Mouse (Mus musculus) spleen, embryonic (tissue): ENCODE data around the gene Kctd18.
"Not testable (repeated sequence)": the region's sequence is repeated elsewhere in the genome, so short reads cannot be mapped to it uniquely, and the experiment has no call there.

ENCODE experiments used
- CTCF ChIA-PET: fragments of 350-600 bp; sonication (Branson Sonifier 250); formaldehyde crosslinking; loops from one replicate; lab custom pipeline; 2022; lab: Charles Lee

The Kctd18 gene

DNA sequence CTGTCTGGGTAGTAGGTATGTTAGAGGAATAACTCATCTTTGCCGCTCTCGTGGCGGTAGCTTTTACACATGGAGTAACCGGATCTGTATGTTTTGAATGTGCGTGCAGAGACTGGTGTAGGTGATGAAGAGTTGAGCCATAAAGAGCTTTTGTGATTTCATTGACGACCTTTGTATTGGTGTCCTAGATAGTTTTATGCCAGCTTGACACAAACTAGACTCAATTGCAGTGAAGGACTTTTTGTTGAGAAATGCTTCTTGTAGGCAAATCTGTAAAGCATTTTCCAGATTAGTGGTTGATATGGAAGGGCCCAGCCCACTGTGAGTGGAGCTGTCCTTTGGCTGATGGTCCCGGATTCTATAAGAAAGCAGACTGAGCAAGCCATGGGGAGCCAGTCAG, at the start of gene Kctd18:
TSS of gene Kctd18 (minus strand) at position 101 of the 400 bp plus-strand sequence.
- CTCF ChIA-PET: no interaction called here

DNA sequence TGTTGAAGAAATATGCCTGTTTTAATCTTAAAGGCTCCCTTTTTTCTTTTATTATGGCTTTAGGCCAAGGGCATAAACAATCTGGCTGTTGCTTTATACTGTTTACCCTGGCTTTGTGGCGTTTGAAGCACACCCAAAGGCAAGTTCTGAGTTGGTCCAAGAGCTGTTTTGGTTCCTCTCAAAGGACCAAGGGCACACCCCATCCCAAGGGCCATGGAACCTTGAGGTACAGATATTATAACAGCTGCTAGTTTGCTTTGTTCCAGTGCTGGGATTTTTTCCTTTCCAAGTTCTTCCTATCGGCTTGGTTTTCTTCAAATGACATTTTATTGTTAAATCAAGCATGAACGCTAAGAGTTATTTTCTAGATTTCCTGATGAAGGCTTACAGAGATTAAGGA, 46.9 kb upstream of the Kctd18 start:
- CTCF ChIA-PET: no interaction called here

GRCm38 (mm10) chr1:58065151-58065550, 46.4 kb upstream of the Kctd18 start:
- CTCF ChIA-PET: no interaction called here

- CTCF ChIA-PET: no interaction called here
Observed at GRCm38 (mm10) chr1:58062131-58062530, 43.4 kb upstream of the Kctd18 start.

- CTCF ChIA-PET: no interaction called here
Observed at GRCm38 (mm10) chr1:58058846-58059245, 40.1 kb upstream of the Kctd18 start.

GRCm38 (mm10) chr1:58056939-58057338, 38.2 kb upstream of the Kctd18 start:
- CTCF ChIA-PET: no interaction called here

DNA sequence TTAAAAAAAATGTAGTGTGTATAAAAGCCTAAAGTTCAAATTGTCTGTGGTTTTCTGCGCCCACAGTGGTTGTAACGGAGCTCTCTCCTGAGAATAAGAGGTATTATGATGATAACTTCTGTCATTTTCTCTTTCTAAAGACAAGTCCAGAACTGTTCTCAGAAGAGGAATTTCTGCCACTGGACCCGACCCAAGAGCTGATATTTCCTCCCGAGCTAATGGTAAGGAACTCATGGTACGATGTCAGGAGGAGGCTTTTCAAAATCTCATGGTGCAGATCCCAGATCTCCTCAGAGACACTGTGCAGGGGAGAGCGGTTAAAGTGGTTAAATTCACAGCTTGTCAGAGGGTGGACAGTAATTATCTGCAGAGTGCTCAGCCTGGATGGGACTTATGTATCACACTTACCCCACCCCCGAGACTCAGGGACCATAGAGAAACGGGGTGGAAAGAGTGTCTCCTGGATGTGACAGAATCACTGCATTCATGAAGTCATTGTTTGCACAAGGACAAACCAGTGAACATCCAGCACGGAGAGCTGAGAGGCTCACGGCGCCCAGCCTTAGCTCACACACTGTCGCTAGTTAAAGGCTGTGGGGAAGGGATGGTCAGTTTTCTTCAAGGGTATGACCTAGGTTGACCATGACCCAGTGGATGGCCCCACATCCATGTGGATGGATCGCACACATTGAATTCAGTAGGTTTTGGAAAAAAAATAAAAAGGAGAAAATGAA, 37.5 kb upstream of the Kctd18 start:
- CTCF ChIA-PET: no interaction called here

DNA sequence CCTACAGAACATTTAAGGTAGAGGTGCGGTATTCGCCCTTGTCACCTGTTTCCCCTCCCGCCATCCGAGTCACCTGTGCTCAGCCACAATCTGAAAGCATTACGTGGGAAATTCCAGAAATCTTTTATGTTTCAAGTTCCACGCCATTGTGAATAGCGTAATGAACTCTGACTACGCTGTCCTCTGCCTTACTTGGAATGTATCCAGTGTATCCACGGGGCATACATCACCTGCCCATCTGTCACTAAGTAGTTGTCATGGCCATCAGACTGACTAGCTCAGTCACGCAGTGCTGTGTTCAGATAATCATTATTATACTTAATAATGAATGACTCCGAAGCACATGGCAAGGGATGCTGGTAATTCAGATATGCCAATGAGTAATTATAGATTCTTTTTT, 36.8 kb upstream of the Kctd18 start:
- CTCF ChIA-PET: no interaction called here

- CTCF ChIA-PET: no interaction called here
Observed at GRCm38 (mm10) chr1:58049126-58049525, 30.4 kb upstream of the Kctd18 start.

GRCm38 (mm10) chr1:58046721-58047290, 28.1 kb upstream of the Kctd18 start:
- CTCF ChIA-PET: no interaction called here

GRCm38 (mm10) chr1:58045546-58045945, 26.8 kb upstream of the Kctd18 start:
- CTCF ChIA-PET: no interaction called here

DNA sequence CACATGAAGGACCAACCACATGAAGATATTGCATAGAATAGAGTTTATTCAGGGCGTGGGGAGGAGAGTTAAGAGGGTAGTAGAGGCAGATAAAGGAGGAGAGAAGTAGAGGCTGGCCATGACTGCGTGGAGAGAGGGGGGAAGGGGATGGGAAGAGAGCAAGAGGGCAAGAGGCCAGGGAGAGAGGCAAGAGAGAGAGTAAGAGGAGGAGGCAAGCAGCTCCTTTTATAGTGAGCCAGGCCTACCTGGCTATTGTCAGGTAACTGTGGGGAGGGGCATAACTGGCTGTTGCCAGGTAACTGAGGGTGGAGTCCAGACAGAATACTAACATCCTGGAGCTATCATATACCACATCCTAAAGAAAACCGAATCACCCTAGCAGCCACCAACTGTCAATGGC, 26.3 kb upstream of the Kctd18 start:
- CTCF ChIA-PET: no interaction called here

- CTCF ChIA-PET: not testable (repeated sequence)
Observed at GRCm38 (mm10) chr1:58037306-58037705, 18.6 kb upstream of the Kctd18 start.

DNA sequence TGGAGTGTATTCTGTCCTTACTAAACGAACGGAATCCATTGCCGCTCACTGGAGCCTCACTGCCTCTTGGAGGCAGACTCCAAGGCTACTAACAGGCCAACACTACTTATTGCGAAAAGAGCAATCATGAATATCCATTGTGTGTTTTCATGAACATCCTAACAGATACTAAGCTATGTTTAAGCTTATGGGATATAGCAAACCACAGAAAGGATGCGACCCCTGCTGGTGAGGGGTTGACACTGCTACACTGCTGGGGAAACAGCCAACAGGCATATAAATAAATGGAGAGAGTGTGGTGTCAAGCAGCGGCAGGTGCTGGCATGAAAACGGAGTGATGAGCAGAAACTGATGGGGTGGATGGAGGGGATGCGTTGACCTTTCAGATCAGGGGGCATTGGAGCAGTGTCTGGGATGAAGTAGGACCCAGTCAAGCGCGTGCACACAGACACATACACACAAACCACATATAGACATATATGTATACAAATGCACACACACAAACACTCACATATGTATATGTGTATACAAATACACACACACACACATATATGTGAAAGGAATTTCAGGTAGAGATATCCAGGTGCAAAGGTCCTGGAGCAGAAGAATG, 12.5 kb upstream of the Kctd18 start:
- CTCF ChIA-PET: no interaction called here

- CTCF ChIA-PET: no interaction called here
Observed at GRCm38 (mm10) chr1:58030156-58030871, 11.6 kb upstream of the Kctd18 start.

DNA sequence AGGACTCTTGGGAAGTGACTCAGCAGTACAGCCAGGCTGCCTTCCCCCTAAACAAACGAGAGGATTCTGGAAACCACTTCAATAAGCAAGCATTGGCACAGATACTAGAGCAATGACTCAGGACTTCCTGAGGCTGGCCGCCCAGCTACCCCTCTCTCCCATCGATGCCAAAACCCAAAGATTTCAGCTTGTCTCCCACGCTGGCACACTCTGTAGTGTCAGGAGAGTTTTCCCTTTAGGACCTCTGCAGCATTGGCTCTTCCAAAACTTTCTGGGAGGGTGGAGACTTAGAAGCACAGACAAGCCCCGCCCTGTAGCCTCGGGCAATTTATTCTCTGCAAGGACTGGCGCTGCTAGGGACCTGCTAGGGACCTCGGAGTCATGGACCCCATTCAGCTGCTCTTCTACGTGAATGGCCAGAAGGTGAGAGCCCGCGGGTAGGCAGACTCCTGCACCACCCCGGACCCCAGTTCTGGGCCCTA, 10.9 kb upstream of the Kctd18 start, which contains the start of gene Aox1:
TSS of gene Aox1 (plus strand) at position 296 of the 482 bp plus-strand sequence.
- CTCF ChIA-PET: no interaction called here

GRCm38 (mm10) chr1:58027707-58028106, 9.0 kb upstream of the Kctd18 start:
- CTCF ChIA-PET: no interaction called here

- CTCF ChIA-PET: not testable (repeated sequence)
Observed at GRCm38 (mm10) chr1:58006388-58006787, 12.4 kb downstream of the Kctd18 start.

- CTCF ChIA-PET: no interaction called here
Observed at GRCm38 (mm10) chr1:57998146-57998545, 20.6 kb downstream of the Kctd18 start.

DNA sequence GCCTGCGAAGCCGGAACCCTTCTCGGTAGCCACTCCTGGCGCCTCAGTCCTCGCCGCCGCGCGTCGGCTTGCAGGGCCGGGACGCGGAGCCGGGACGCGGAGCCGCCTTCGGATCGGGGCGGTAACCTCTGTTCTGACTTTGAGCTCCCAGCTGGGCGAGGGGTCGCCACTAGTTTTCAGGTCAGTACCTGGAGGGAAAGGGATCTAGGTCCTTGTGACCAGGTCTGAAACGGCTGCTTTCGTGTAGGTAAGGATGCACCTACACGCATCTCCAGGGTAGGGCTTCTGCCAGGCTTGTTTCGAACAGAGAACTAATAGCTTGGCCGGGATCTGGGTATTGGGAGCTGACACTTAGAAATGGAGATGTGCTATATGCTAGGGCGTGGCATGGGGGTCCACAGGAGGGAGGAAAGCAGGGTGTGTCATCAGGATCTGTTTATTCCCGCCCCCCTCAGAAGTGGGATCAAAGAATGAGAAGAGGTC, 22.6 kb downstream of the Kctd18 start:
- CTCF ChIA-PET: no interaction called here

DNA sequence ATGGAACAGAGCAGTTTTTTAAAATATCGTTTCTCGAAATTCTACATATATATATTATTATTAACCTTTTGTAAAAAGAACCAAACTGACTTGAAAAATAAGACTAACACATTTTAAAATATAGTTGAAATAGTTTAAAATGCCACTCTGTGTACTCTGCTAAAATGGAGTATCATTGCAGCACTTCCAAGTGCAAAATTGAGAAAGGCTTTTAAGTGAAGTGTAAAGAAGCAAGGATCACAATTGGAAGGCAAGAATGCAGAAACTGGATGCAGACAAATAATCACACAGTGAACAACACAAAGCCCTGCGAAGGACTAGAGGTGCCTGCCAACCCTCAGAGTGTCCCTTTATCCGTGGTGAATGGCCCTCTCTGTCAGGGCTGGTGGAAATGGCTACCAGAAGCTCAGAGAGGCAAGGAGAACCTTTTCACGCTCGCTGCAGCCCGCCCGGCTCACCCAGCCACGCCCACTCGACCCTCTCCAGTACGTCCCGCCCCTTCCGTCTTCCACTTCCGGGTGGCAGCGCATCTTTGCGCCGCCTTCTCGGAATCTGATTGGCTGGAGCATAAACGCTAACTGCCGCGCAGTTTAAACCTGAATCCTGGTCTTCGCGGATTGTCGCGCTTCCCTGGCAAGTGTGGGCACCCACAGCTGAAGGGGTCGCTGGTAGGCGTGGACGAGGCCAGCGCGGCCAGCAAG, 23.2 kb downstream of the Kctd18 start, which contains the start of gene Sgo2a:
TSS of gene Sgo2a (plus strand) at position 540 of the 701 bp plus-strand sequence.
- CTCF ChIA-PET: no interaction called here
